Mouse (Mus musculus) embryonic facial prominence, embryonic 11.5 days (tissue): ENCODE results near the gene Cxcl12. TPM values are rescaled to one million over a fixed set of nuclear protein-coding genes. Genes with fewer than 3 reads are reported as not detected.

Source experiments
- ATAC-seq: fragments of 200-750 bp; cut with Nextera tagmentation; replicated peaks from 2 replicates; pipeline ENCODE4 v1.8.0; 2017; ENCODE audit warnings: low read depth; ENCODE audit not compliant: insufficient number of reproducible peaks, low FRiP score, low TSS enrichment
- DNase-seq: peaks from one replicate; pipeline ENCODE4 v3.0.0-alpha.2; 2015; ENCODE audit warnings: low spot score
- H3K27ac ChIP-seq: fragments of 300-500 bp; sonication (generic); replicated peaks from 2 replicates; pipeline ENCODE4 v1.5.1; 2014; ENCODE audit warnings: mild to moderate bottlenecking, low read depth, low read length, control low read depth
- H3K27me3 ChIP-seq: fragments of 300-500 bp; sonication (generic); 2 replicates; pipeline ENCODE4 v1.6.1; 2014; ENCODE audit warnings: mild to moderate bottlenecking, low read length, moderate library complexity, mixed read lengths; ENCODE audit not compliant: control insufficient read depth, insufficient read depth
- H3K36me3 ChIP-seq: fragments of 300-500 bp; sonication (generic); replicated peaks from 2 replicates; pipeline ENCODE4 v1.6.1; 2014; ENCODE audit warnings: low read depth, mild to moderate bottlenecking, low read length, moderate library complexity, mixed read lengths; ENCODE audit not compliant: control insufficient read depth, insufficient read depth
- H3K4me1 ChIP-seq: fragments of 300-500 bp; sonication (generic); 2 replicates; pipeline ENCODE4 v1.6.1; 2014; ENCODE audit warnings: low read length, mixed read lengths; ENCODE audit not compliant: control insufficient read depth, insufficient read depth
- H3K4me2 ChIP-seq: fragments of 300-500 bp; sonication (generic); 2 replicates; pipeline ENCODE4 v1.6.1; 2014; ENCODE audit warnings: low read depth, mild to moderate bottlenecking, control low read depth, low read length, moderate library complexity
- H3K4me3 ChIP-seq: fragments of 300-500 bp; sonication (generic); 2 replicates; pipeline ENCODE4 v1.5.1; 2014; ENCODE audit warnings: low read depth, low read length, control low read depth
- H3K9ac ChIP-seq: fragments of 300-500 bp; sonication (generic); replicated peaks from 2 replicates; pipeline ENCODE4 v1.6.1; 2014; ENCODE audit warnings: mild to moderate bottlenecking, control low read depth, low read length
- H3K9me3 ChIP-seq: fragments of 300-500 bp; sonication (generic); replicated peaks from 2 replicates; pipeline ENCODE4 v1.6.1; 2016; ENCODE audit warnings: mild to moderate bottlenecking, low read length, inconsistent platforms, mixed read lengths; ENCODE audit not compliant: control insufficient read depth
- WGBS: fragments of 180-500 bp; shearing (Covaris S2); extraction: QIAGEN DNeasy Blood & Tissue Kit; methylation state at CpG from one replicate; pipeline ENCODE4 v1.1.7; 2014; 5-methylcytosine and 5-hydroxymethylcytosine counted together
- polyA plus RNA-seq: library from polyadenylated mRNA; unstranded; fragments of >200 nt; fragmentation: Nextera tagmentation; extraction: Ambion mirVana; gene quantifications from 2 replicates; pipeline ENCODE4 v1.2.1, GENCODE M21; 2014

The Cxcl12 gene
- 147 TPM in 2 replicates for polyA plus RNA-seq

DNA sequence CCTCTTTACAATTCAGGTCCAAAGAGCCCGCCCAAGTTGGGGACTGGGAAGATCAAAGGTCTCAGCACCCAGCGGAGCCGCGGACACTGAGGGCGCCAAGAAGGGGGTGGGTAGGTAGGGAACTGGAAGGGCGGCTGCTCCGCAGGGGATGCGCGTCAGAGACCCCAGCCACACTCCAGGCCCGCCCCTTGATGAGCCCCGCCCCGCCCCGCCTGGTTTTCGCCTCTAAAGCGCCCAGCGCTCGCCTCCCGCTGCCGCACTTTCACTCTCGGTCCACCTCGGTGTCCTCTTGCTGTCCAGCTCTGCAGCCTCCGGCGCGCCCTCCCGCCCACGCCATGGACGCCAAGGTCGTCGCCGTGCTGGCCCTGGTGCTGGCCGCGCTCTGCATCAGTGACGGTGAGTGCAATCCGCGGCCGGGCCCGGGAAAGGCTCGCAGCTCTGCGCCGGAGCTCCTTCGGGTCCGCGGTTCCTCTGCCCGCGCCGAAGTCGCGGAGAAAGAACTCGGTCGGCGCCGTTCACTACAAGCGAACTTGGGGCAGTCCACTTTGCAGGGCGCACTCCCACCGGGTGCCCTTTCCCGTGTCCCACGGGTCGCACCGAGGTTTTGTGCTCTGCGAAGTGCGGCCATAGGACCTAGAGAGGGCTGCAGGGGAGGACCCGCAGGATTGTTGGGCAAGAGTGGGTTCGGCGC lies at the start of gene Cxcl12:
Cxcl12 (plus strand) TSS at position 215 of the 691 bp plus-strand sequence.
- Histone ChIP-seq H3K4me1 (peaks cover 3% of the 10 kb centered on the region; the same call in 1 of the 2 replicates), H3K4me3 (peak within 1 kb of the TSS; percentile 73), H3K9me3 (no peaks in the 10 kb centered on the region), H3K27me3 (no peaks in the 10 kb centered on the region), H3K9ac (peak within 1 kb of the TSS; percentile 79), H3K36me3 (no peaks in the 10 kb centered on the region; the same call in 1 of the 2 replicates), H3K4me2 (peak within 1 kb of the TSS; percentile 85), H3K27ac (peak within 1 kb of the TSS; percentile 28)
- DNase-seq = peak; percentile 81
- peak; percentile 53 for ATAC-seq
- under 1% methylated on average over 61 of the region's 64 CpGs for WGBS

DNA sequence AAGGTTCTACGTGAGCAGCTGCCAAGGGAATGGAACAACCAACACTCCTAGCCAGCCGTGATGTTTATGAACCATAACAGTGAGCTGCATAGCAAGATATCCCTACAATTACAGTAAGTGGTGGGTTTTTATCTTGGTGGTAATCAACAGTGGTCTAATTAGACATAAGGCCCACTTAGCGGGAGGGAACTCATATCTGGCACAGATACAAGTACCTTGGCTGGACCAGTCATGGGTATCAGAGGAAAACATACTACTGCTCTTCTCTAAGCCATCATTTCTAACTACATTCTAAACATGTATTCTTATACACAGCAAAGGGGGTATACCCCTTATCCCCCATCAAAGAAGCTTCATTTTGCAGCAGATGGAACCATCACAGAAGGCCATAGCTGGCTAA lies 46.3 kb upstream of the Cxcl12 start:
- Histone ChIP-seq H3K9me3 (no peaks in the 10 kb centered on the region), H3K9ac (no peak overlapping the region), H3K4me3 (no peak overlapping the region), H3K4me2 (no peak overlapping the region), H3K27ac (no peak overlapping the region), H3K27me3 (no peaks in the 10 kb centered on the region), H3K4me1 (no peaks in the 10 kb centered on the region), H3K36me3 (no peaks in the 10 kb centered on the region)
- 96% methylated on average over 3 of the region's 3 CpGs for WGBS
- ATAC-seq (no peak), DNase-seq (no peak)

DNA sequence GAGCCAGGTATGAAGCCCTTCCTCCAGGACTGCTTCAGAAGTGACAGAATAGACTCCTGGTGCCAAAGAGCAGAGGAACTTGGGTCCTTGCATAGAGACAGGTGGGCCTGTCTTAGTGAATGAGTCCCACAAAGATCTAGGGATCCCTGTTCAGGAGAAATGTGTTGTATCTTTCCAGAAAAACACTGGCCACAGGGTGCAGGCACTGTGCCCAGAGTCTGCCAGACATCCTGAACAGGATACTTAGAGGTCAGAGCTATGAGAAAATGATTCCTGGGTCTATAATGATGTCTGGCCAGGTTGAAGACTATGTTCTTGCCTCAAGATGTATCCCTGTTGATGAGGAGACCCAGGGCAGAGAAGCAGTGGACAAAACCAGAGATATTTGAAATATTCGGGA lies 42.0 kb upstream of the Cxcl12 start:
- no peak overlapping the region for H3K4me3 ChIP-seq
- no peak for DNase-seq
- no peaks in the 10 kb centered on the region for H3K9me3 ChIP-seq
- no peak for ATAC-seq
- H3K27ac ChIP-seq = no peak overlapping the region
- H3K36me3 ChIP-seq = no peaks in the 10 kb centered on the region
- WGBS = 88% methylated on average over 1 of the region's 1 CpGs
- no peak overlapping the region for H3K9ac ChIP-seq
- no peaks in the 10 kb centered on the region for H3K27me3 ChIP-seq
- no peaks in the 10 kb centered on the region for H3K4me1 ChIP-seq
- no peak overlapping the region for H3K4me2 ChIP-seq

DNA sequence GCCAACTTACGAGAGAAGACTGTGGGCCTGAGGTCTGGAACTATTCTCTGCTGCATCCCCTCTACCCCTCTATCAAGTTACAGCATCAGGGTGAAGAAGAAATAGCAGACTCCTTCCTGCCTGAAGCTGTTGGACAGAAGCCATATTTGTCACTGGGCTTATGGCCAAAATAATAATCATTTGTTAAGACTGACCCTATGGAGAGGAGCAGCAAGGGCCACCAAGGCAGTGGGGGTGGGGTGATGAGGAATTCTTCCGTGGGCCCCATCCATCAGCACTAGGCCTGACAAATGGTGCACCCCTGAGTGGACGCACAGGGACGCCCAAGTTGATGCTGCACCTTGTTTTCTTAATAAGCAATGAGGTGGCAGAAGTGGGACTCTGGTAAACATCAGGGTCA lies 38.9 kb upstream of the Cxcl12 start:
- no peak overlapping the region for H3K27ac ChIP-seq
- no peaks in the 10 kb centered on the region for H3K9me3 ChIP-seq
- DNase-seq (no peak), ATAC-seq (no peak)
- no peak overlapping the region for H3K9ac ChIP-seq
- H3K4me3 ChIP-seq = no peak overlapping the region
- H3K36me3 ChIP-seq = no peaks in the 10 kb centered on the region
- WGBS = 72% methylated on average over 4 of the region's 4 CpGs
- no peaks in the 10 kb centered on the region for H3K27me3 ChIP-seq
- H3K4me2 ChIP-seq = no peak overlapping the region
- H3K4me1 ChIP-seq = no peaks in the 10 kb centered on the region

DNA sequence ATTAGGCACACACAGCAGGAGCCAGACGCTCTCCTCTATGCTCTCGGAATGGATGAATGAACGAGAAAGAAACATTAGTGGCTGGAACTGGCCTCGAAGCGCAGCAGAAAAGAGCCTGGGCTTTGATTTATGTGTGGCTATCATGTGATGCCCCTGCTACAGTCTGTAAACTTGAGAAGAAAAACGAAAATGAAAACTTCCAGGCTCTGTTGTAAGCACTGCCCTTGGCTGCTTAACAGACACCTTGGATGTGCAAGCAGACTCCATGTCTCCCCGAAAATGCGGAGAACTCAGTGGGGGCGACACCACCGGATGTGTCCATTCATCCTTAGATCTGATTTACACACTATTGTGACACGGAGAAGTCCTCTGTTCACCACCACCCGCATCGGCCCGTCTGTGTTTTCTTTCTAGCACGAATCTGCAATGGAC lies 37.6 kb upstream of the Cxcl12 start:
- Histone ChIP-seq H3K36me3 (no peaks in the 10 kb centered on the region), H3K9ac (no peak overlapping the region), H3K4me2 (no peak overlapping the region), H3K4me3 (no peak overlapping the region), H3K27me3 (no peaks in the 10 kb centered on the region), H3K4me1 (no peaks in the 10 kb centered on the region), H3K9me3 (no peaks in the 10 kb centered on the region), H3K27ac (no peak overlapping the region)
- 64% methylated on average over 15 of the region's 15 CpGs for WGBS
- ATAC-seq (no peak), DNase-seq (no peak)

DNA sequence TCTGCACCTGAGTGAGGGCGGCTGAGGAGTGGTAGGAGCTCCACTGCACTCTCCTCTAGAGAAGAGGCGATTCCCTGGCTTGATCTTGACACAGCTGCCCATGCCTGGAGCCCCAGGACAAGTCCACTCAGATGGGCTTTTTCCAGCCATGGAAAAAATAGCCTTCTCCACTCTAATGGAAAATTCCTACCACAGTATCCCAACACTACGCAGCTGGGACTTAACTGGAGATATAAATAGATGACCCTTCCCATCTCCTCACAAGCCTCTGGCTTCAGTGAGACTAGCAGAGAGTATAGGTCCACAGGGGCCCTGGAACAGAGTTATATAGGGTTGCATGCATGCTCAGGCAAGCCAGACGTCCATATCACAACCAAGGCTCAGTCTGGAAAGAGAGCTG lies 33.8 kb upstream of the Cxcl12 start:
- 82% methylated on average over 4 of the region's 4 CpGs for WGBS

DNA sequence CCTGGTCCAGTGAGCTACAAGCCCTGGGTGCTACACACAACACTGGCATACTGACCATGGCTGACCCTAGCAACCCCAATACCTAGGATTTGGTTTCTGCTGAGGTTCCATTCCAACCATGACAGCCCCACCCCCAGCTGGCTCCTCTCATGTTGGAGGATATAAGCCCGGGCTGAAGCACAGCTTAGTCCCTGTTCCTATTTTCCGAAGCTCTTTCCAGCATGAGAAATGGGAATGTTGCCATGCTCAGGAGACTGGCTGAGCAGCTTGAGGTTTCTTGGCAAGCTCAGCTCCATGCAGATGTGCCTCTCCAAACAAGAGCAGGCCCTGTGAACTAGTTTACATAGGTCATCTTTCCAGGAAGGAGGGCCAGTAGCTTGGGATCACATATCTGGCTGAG lies 30.6 kb upstream of the Cxcl12 start:
- no peaks in the 10 kb centered on the region for H3K9me3 ChIP-seq
- H3K4me2 ChIP-seq = no peak overlapping the region
- no peaks in the 10 kb centered on the region for H3K27me3 ChIP-seq
- H3K4me1 ChIP-seq = no peaks in the 10 kb centered on the region
- DNase-seq (no peak), ATAC-seq (no peak)
- 76% methylated on average over 2 of the region's 2 CpGs for WGBS
- H3K36me3 ChIP-seq = no peaks in the 10 kb centered on the region
- no peak overlapping the region for H3K27ac ChIP-seq
- no peak overlapping the region for H3K4me3 ChIP-seq
- H3K9ac ChIP-seq = no peak overlapping the region

More for the DNA sequence above, 33.8 kb upstream of the Cxcl12 start:
- Histone ChIP-seq H3K4me3 (no peak overlapping the region), H3K27me3 (no peaks in the 10 kb centered on the region), H3K27ac (no peak overlapping the region), H3K36me3 (no peaks in the 10 kb centered on the region), H3K9me3 (no peaks in the 10 kb centered on the region), H3K9ac (no peak overlapping the region), H3K4me1 (no peaks in the 10 kb centered on the region), H3K4me2 (no peak overlapping the region)
- ATAC-seq = no peak
- no peak for DNase-seq

DNA sequence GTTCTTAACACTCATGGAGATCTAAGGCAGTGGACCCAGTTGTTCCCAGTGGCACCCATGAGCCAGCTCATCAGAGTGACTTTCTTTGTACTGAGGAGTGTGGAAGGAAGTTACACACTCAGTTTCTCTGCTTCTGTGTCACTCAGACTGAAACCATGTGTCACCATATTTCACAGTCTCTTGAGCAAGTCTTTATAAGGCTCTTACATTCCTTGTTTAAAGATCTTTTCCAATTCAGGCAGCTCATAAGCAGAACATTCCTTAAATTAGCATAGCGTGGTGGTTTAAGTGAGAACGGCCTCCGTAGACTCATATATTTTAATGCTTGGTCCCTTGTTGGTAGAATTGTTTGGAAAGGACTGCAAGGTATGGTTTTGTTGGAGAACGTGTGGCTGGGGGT lies 27.4 kb upstream of the Cxcl12 start:
- Histone ChIP-seq H3K9me3 (no peaks in the 10 kb centered on the region), H3K4me2 (no peak overlapping the region), H3K9ac (no peak overlapping the region), H3K36me3 (no peaks in the 10 kb centered on the region), H3K27ac (no peak overlapping the region), H3K27me3 (no peaks in the 10 kb centered on the region), H3K4me1 (no peaks in the 10 kb centered on the region), H3K4me3 (no peak overlapping the region)
- WGBS = 93% methylated on average over 4 of the region's 4 CpGs
- DNase-seq (no peak), ATAC-seq (no peak)
